Comparison of ENCODE assay signal across 23 mouse cellular contexts in the genomic region with DNA sequence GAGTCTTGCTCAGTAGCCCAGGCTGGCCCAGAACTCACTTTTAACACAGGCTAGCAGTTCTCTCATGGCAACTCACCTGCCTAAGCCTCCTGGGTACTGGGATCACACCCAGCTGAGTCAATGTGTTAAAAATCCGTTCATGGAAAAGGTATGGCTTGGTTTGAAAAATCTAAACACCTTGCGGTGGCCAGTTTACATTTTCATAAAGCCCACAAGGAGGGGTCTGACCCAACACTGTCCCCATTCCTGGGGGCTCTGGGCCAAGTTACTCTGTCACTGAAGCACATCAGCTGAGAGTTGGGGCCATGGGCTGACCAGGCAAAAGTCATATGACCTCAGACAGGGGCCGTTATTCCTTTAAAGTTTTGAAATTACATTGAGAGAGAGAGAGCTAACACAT. TPM values are rescaled to one million over a fixed set of nuclear protein-coding genes. Genes with fewer than 3 reads are reported as not detected.
A peak's percentile ranks its signal among the peaks of the same experiment; 100 is the strongest.
DNase-seq lines count a peak whose midpoint lies in the region; ATAC-seq and TF ChIP-seq lines count a peak whose summit lies in the region.
"Had no signal": no experiment of that assay in that cellular context is flagged by ENCODE, and none has a peak within 500 bp of the region (broad histone marks: within the 10 kb centered on the region; RNA-seq: fewer than 3 reads in every experiment).

No protein-coding gene starts in this region.

- H3K27ac ChIP-seq in gastrocnemius, adult 2 months, result peak overlapping the region; percentile 73; the same call in 1 of the 2 replicates
- H3K27ac ChIP-seq in midbrain, embryonic 13.5 days, result 0 out of 2 replicates have a peak overlapping the region, but pooled peaks have one; percentile 35
- H3K27ac ChIP-seq in midbrain, embryonic 16.5 days (ENCODE audit: low read length), result no peak overlapping the region
- peak overlapping the region; percentile 57; the same call in 1 of the 2 replicates for H3K27ac ChIP-seq in embryonic facial prominence, embryonic 12.5 days
- H3K27ac ChIP-seq in limb, embryonic 10.5 days, result 0 out of 2 replicates have a peak overlapping the region, but pooled peaks have one; percentile 53
- H3K27ac ChIP-seq in hindbrain, embryonic 11.5 days (ENCODE audit: low read depth, low read length), result no peak overlapping the region
- H3K27ac ChIP-seq: liver, embryonic 14.5 days; macrophage; neural tube, embryonic 12.5 days had no signal

- no peaks in the 10 kb centered on the region for H3K9me3 ChIP-seq in midbrain, embryonic 13.5 days
- H3K9me3 ChIP-seq in midbrain, embryonic 16.5 days (replicated peaks; ENCODE audit: control insufficient read depth, low read length, poor library complexity, severe bottlenecking), result no peaks in the 10 kb centered on the region
- H3K9me3 ChIP-seq in embryonic facial prominence, embryonic 12.5 days, result no peaks in the 10 kb centered on the region
- H3K9me3 ChIP-seq in limb, embryonic 10.5 days (replicated peaks), result no peaks in the 10 kb centered on the region
- H3K9me3 ChIP-seq in hindbrain, embryonic 11.5 days (ENCODE audit: control insufficient read depth, low read length), result no peaks in the 10 kb centered on the region
- H3K9me3 ChIP-seq: heart, embryonic 12.5 days; kidney, embryonic 15.5 days; midbrain, embryonic 15.5 days; neural tube, embryonic 12.5 days had no signal

- peaks cover 30% of the 10 kb centered on the region for H3K4me1 ChIP-seq in midbrain, embryonic 13.5 days (replicated peaks)
- H3K4me1 ChIP-seq in midbrain, embryonic 16.5 days (ENCODE audit: control insufficient read depth, insufficient read depth, low read length), result peaks cover 12% of the 10 kb centered on the region; the same call in 1 of the 2 replicates
- peaks cover 31% of the 10 kb centered on the region for H3K4me1 ChIP-seq in embryonic facial prominence, embryonic 12.5 days
- H3K4me1 ChIP-seq in limb, embryonic 10.5 days, result peaks cover 38% of the 10 kb centered on the region
- peaks cover 10% of the 10 kb centered on the region for H3K4me1 ChIP-seq in hindbrain, embryonic 11.5 days (replicated peaks; ENCODE audit: control insufficient read depth, insufficient read depth, low read length)

- DNase-seq in gastrocnemius, adult 2 months, result no peak
- DNase-seq in gastrocnemius, postnatal 25 days, result no peak
- no peak for DNase-seq in limb, embryonic 10.5 days (ENCODE audit: low spot score)
- no peak for DNase-seq in hindbrain, embryonic 11.5 days (ENCODE audit: low spot score)
- DNase-seq in frontal cortex, adult 2 months (ENCODE audit: extremely low spot score in 1 of 2, low spot score in 1 of 2), result no peak
- DNase-seq: adrenal gland, postnatal 25 days; cerebellum, adult 11-12 months; cerebellum, postnatal 36 days; embryo, embryonic 11 days; kidney, adult 18-20 months; liver; lung, adult 2 months; right cerebral cortex, postnatal 4 days had no signal

- H3K4me2 ChIP-seq in midbrain, embryonic 13.5 days (replicated peaks), result no peak overlapping the region
- no peak overlapping the region for H3K4me2 ChIP-seq in midbrain, embryonic 16.5 days (ENCODE audit: low read length)
- H3K4me2 ChIP-seq in embryonic facial prominence, embryonic 12.5 days (replicated peaks), result no peak overlapping the region
- H3K4me2 ChIP-seq in hindbrain, embryonic 11.5 days (replicated peaks; ENCODE audit: low read depth, low read length), result no peak overlapping the region
- H3K4me2 ChIP-seq: heart, embryonic 12.5 days; kidney, embryonic 15.5 days; midbrain, embryonic 15.5 days; neural tube, embryonic 12.5 days had no signal

- H3K36me3 ChIP-seq in midbrain, embryonic 13.5 days, result no peaks in the 10 kb centered on the region
- no peaks in the 10 kb centered on the region for H3K36me3 ChIP-seq in midbrain, embryonic 16.5 days (ENCODE audit: control insufficient read depth, insufficient read depth, low read length)
- no peaks in the 10 kb centered on the region for H3K36me3 ChIP-seq in embryonic facial prominence, embryonic 12.5 days
- no peaks in the 10 kb centered on the region for H3K36me3 ChIP-seq in limb, embryonic 10.5 days
- no peaks in the 10 kb centered on the region for H3K36me3 ChIP-seq in hindbrain, embryonic 11.5 days (ENCODE audit: control insufficient read depth, insufficient read depth, low read length)
- H3K36me3 ChIP-seq: heart, embryonic 12.5 days; kidney, embryonic 15.5 days; midbrain, embryonic 15.5 days; neural tube, embryonic 12.5 days had no signal

- H3K27me3 ChIP-seq in midbrain, embryonic 13.5 days, result no peaks in the 10 kb centered on the region
- no peaks in the 10 kb centered on the region for H3K27me3 ChIP-seq in midbrain, embryonic 16.5 days (ENCODE audit: control insufficient read depth, insufficient read depth, low read depth, low read length)
- H3K27me3 ChIP-seq in embryonic facial prominence, embryonic 12.5 days, result no peaks in the 10 kb centered on the region
- no peaks in the 10 kb centered on the region for H3K27me3 ChIP-seq in limb, embryonic 10.5 days (ENCODE audit: low read depth, poor library complexity, severe bottlenecking)
- H3K27me3 ChIP-seq in hindbrain, embryonic 11.5 days (ENCODE audit: control insufficient read depth, insufficient read depth, low read length), result no peaks in the 10 kb centered on the region
- H3K27me3 ChIP-seq: kidney, embryonic 15.5 days; midbrain, embryonic 15.5 days; neural tube, embryonic 12.5 days had no signal

- intact Hi-C loops in gastrocnemius, adult 2 months (cut with DNase I), result no loop called here

- no peak for TF ChIP-seq CTCF in gastrocnemius, adult 2 months (IDR thresholded peaks at IDR 0.05)

- WGBS in midbrain, embryonic 13.5 days, result 78% methylated on average over 3 of the region's 3 CpGs
- 87% methylated on average over 3 of the region's 3 CpGs for WGBS in midbrain, embryonic 16.5 days
- WGBS in embryonic facial prominence, embryonic 12.5 days, result 74% methylated on average over 3 of the region's 3 CpGs
- 81% methylated on average over 3 of the region's 3 CpGs for WGBS in limb, embryonic 10.5 days
- WGBS in hindbrain, embryonic 11.5 days, result 88% methylated on average over 3 of the region's 3 CpGs

- no peak for ATAC-seq in midbrain, embryonic 13.5 days
- ATAC-seq in midbrain, embryonic 16.5 days, result no peak
- no peak for ATAC-seq in embryonic facial prominence, embryonic 12.5 days (ENCODE audit: insufficient number of reproducible peaks, insufficient read depth, low FRiP score, low TSS enrichment)
- no peak for ATAC-seq in hindbrain, embryonic 11.5 days (ENCODE audit: low FRiP score)
- ATAC-seq: midbrain, embryonic 15.5 days had no signal

- H3K9ac ChIP-seq in midbrain, embryonic 13.5 days (replicated peaks), result no peak overlapping the region
- no peak overlapping the region for H3K9ac ChIP-seq in midbrain, embryonic 16.5 days (ENCODE audit: low read depth, low read length)
- H3K9ac ChIP-seq in embryonic facial prominence, embryonic 12.5 days, result no peak overlapping the region
- H3K9ac ChIP-seq in hindbrain, embryonic 11.5 days (ENCODE audit: low read depth, low read length), result no peak overlapping the region
- H3K9ac ChIP-seq: heart, embryonic 12.5 days; kidney, embryonic 15.5 days; liver, embryonic 14.5 days; midbrain, embryonic 15.5 days; neural tube, embryonic 12.5 days had no signal

- H3K4me3 ChIP-seq in gastrocnemius, adult 2 months, result no peak overlapping the region
- no peak overlapping the region for H3K4me3 ChIP-seq in midbrain, embryonic 13.5 days (replicated peaks)
- no peak overlapping the region for H3K4me3 ChIP-seq in midbrain, embryonic 16.5 days (ENCODE audit: low read depth, low read length)
- H3K4me3 ChIP-seq in embryonic facial prominence, embryonic 12.5 days, result no peak overlapping the region
- no peak overlapping the region for H3K4me3 ChIP-seq in limb, embryonic 10.5 days
- H3K4me3 ChIP-seq in hindbrain, embryonic 11.5 days (ENCODE audit: low read depth, low read length), result no peak overlapping the region
- H3K4me3 ChIP-seq: erythroblast, embryonic 14.5 days; heart, embryonic 12.5 days; kidney, embryonic 15.5 days; midbrain, embryonic 15.5 days; neural tube, embryonic 12.5 days had no signal

RNA-seq across cellular contexts. Expression of a gene that starts 17.6 kb away (rescaled TPM):
- total RNA-seq in gastrocnemius, adult 2 months (2021), result 10 to 100 TPM; 25.2 to 25.8 TPM
- total RNA-seq in gastrocnemius, postnatal 25 days (2021), result 10 to 100 TPM; 19.3 to 21.6 TPM
- polyA plus RNA-seq in midbrain, embryonic 13.5 days (2015; fragmentation: Nextera tagmentation; extraction: Ambion mirVana), result 6.0 and 7.8 TPM in 2 replicates
- polyA plus RNA-seq in midbrain, embryonic 16.5 days (2015; fragmentation: Nextera tagmentation; extraction: Ambion mirVana), result 6.2 and 8.0 TPM in 2 replicates
- polyA plus RNA-seq in embryonic facial prominence, embryonic 12.5 days (2016; fragmentation: Nextera tagmentation; extraction: Ambion mirVana), result 7.2 and 7.6 TPM in 2 replicates
- 5.0 and 5.1 TPM in 2 replicates for polyA plus RNA-seq in limb, embryonic 10.5 days (2016; fragmentation: Nextera tagmentation; extraction: Ambion mirVana)
- 4.9 and 6.5 TPM in 2 replicates for polyA plus RNA-seq in hindbrain, embryonic 11.5 days (2014; fragmentation: Nextera tagmentation; extraction: Ambion mirVana)
- 30.0 and 31.2 TPM in 2 replicates for polyA plus RNA-seq in frontal cortex, adult 2 months (2012; rRNA removed)

Comparison
In these comparisons a context has a peak if more than half of its experiments do, and no peak if none do; other contexts are left out.
1. H3K27ac ChIP-seq: peak in gastrocnemius, adult 2 months (single experiment), midbrain, embryonic 13.5 days (single experiment), embryonic facial prominence, embryonic 12.5 days (single experiment) and limb, embryonic 10.5 days (single experiment); none in midbrain, embryonic 16.5 days (single experiment) and hindbrain, embryonic 11.5 days (single experiment).